Mouse (Mus musculus): Measurements from ENCODE around the gene Pgs1. TPM values are rescaled to one million over a fixed set of nuclear protein-coding genes. Genes with fewer than 3 reads are reported as not detected.
A peak's percentile ranks its signal among the peaks of the same experiment; 100 is the strongest.

Gene Pgs1
- polyA plus RNA-seq, 1 experiment = 35.6 TPM

DNA sequence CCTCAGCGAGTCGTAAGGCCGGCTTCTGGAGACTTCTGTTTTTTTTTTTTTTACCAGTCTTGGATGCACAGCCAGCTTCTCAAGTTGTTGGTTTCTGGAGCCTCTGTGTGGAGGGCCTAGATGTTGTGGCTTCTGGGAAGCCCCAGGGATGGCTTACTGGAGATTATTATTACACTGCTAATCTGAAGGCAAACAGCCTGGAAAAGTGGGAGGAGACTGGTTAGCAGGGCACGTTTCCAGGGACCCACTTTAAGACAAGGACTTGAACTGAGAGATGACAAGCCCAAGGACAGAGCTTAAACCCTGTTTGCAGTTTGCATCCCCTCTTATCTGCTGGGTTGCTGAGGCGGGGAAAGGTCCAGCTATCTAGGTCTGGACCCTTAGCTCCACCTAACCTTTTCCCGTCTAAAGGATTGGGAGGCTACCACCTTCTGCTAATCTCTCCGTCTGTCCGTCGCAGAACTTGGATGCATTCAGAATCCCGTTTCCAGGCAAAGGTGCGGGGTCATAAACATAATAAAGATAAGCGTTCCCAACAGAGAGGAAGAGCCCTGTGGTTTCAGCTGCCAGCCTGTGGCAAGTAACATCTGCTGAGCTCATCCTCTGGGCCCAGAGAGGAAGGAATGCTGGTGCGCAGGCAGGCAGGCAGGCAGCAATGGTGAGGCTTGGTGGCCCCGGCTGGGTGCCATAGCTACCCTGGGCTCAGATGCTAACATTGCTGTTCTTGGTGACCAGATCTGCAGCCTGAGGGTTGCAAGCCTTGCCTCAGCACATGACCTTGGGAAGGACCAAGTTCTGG, 11.6 kb upstream of the Pgs1 start:
- H3K4me1 ChIP-seq (ENCODE audit: control insufficient read depth, insufficient read depth, insufficient read length) = peaks cover 18% of the 10 kb centered on the region
- DNase-seq (ENCODE audit: low read depth in 1 of 2, low spot score in 2 of 2) = no peak
- no peak overlapping the region; the same call in 1 of the 2 replicates for H3K27ac ChIP-seq (ENCODE audit: insufficient read depth, low read length)
- WGBS = 28% methylated on average over 14 of the region's 14 CpGs
- H3K27me3 ChIP-seq (ENCODE audit: control insufficient read depth, insufficient read depth, low read length) = no peaks in the 10 kb centered on the region
- TF ChIP-seq POLR2A (IDR thresholded peaks at IDR 0.05; ENCODE audit: low read depth, low read length) = no peak
- TF ChIP-seq CTCF (IDR thresholded peaks at IDR 0.05; ENCODE audit: extremely low read depth, insufficient read depth, insufficient read length, insufficient replicate concordance) = no peak
- H3K4me3 ChIP-seq (ENCODE audit: extremely low read depth, insufficient read depth, insufficient read length) = no peak overlapping the region
- H3K36me3 ChIP-seq (ENCODE audit: control insufficient read depth, insufficient read depth, low read length) = no peaks in the 10 kb centered on the region

DNA sequence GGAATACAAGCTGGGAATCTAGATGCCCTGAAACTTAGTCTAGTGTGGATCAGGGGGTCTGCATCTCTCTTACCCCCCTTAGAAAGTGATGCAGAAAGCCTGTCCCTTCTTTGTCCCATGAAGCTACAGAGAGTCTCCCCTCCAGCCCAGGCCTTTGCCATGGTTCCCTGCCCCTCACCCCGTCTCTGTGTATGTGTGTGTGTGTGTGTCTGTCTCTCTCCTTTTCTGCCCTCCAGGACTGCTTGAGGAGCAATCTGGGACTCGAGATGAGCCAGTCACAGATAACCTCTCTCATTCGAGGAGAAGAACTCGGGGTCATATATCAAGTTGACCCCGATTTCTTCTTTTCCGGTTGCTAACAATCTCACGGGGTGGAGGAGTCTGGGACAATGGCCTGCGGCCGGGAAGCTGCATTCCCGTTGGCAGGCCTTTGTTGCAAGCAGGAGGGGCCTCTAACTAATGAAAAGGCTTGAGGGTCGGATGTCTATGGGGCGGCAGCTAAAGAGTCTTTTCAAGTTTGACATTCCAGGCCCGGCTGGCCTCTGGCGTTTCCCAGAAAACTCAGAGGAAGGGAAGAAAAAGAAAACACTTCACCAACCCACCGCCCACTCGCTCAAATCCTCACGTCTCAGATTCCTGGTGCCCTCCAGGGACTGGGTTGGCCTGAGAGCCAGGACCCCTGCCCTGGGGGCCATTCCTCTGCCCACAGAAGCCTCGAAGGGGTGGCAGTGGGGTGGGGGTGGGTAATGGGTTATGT, 10.7 kb upstream of the Pgs1 start:
- WGBS = 68% methylated on average over 18 of the region's 18 CpGs
- H3K27me3 ChIP-seq (ENCODE audit: control insufficient read depth, insufficient read depth, low read length) = no peaks in the 10 kb centered on the region
- H3K27ac ChIP-seq (ENCODE audit: insufficient read depth, low read length) = no peak overlapping the region

DNA sequence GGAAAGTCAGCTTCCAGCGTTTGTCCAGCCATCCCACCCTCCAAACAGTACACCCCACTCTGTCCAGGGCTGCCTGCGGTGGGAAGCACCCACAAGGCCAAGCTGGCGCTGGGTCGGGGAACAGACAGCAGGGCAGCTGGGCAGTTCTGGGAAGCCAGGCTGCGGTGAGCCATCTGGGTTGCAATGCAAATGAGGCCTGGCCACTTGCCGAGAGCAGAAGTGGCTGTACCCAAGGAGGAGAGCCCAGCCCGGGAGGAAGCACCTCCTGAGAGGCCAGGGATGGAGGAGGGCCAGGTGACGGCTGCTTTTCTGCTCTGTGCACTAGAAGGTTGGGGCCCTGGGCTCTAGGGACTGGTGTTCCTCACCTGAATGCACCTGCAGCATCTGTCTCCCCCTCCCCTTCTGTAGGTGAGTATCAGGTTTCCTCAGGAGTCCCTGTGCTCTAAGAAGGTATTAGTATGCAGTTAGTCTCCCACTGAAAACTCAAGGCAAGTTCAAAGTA, 10.0 kb upstream of the Pgs1 start:
- WGBS = 7% methylated on average over 8 of the region's 8 CpGs
- peaks cover 16% of the 10 kb centered on the region for H3K4me1 ChIP-seq (ENCODE audit: control insufficient read depth, insufficient read depth, insufficient read length)

More for the DNA sequence above, 10.7 kb upstream of the Pgs1 start:
- TF ChIP-seq POLR2A (IDR thresholded peaks at IDR 0.05; ENCODE audit: low read depth, low read length) (no peak), CTCF (IDR thresholded peaks at IDR 0.05; ENCODE audit: extremely low read depth, insufficient read depth, insufficient read length, insufficient replicate concordance) (no peak)
- peaks cover 16% of the 10 kb centered on the region for H3K4me1 ChIP-seq (ENCODE audit: control insufficient read depth, insufficient read depth, insufficient read length)
- H3K36me3 ChIP-seq (ENCODE audit: control insufficient read depth, insufficient read depth, low read length) = no peaks in the 10 kb centered on the region
- H3K4me3 ChIP-seq (ENCODE audit: extremely low read depth, insufficient read depth, insufficient read length) = no peak overlapping the region
- DNase-seq (ENCODE audit: low read depth in 1 of 2, low spot score in 2 of 2) = no peak

DNA sequence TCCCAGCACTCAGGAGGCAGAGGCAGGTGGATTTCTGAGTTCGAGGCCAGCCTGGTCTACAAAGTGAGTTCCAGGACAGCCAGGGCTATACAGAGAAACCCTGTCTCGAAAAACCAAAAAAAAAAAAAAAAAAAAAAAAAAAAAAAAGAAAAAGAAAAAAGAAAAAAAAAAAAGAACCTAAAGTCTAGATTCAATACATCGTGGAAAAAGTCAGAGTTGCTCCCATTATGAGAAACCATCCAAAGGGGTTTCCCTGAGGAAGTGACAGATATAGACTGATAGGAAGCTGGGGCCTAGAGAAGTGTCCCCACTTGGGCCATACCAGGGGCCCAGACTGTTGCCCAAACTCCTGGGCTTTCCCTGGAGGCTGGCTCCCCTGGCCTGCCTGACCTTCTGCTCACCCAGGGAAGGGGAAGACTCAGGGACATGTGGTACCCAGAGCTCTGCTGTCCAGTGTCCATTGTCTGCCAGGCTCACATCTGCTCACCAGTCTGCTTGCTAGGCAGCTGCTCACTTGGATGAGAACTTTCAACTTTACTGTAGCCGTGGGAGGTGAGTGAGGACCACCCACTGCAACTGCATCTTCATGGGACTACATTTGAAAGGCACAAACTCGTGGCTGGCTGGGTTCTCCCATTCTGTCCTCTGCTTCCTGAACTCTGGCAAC, 8.3 kb upstream of the Pgs1 start:
- Histone ChIP-seq H3K4me1 (ENCODE audit: control insufficient read depth, insufficient read depth, insufficient read length) (peaks cover 16% of the 10 kb centered on the region), H3K27me3 (ENCODE audit: control insufficient read depth, insufficient read depth, low read length) (no peaks in the 10 kb centered on the region), H3K4me3 (ENCODE audit: extremely low read depth, insufficient read depth, insufficient read length) (no peak overlapping the region), H3K27ac (ENCODE audit: insufficient read depth, low read length) (no peak overlapping the region), H3K36me3 (ENCODE audit: control insufficient read depth, insufficient read depth, low read length) (no peaks in the 10 kb centered on the region)
- WGBS = 72% methylated on average over 4 of the region's 5 CpGs
- no peak for DNase-seq (ENCODE audit: low read depth in 1 of 2, low spot score in 2 of 2)
- TF ChIP-seq CTCF (IDR thresholded peaks at IDR 0.05; ENCODE audit: extremely low read depth, insufficient read depth, insufficient read length, insufficient replicate concordance) = no peak
- TF ChIP-seq POLR2A (IDR thresholded peaks at IDR 0.05; ENCODE audit: low read depth, low read length) = no peak

More for the DNA sequence above, 10.0 kb upstream of the Pgs1 start:
- Histone ChIP-seq H3K4me3 (ENCODE audit: extremely low read depth, insufficient read depth, insufficient read length) (no peak overlapping the region), H3K36me3 (ENCODE audit: control insufficient read depth, insufficient read depth, low read length) (no peaks in the 10 kb centered on the region), H3K27me3 (ENCODE audit: control insufficient read depth, insufficient read depth, low read length) (no peaks in the 10 kb centered on the region), H3K27ac (ENCODE audit: insufficient read depth, low read length) (no peak overlapping the region)
- TF ChIP-seq POLR2A (IDR thresholded peaks at IDR 0.05; ENCODE audit: low read depth, low read length) = no peak
- TF ChIP-seq CTCF (IDR thresholded peaks at IDR 0.05; ENCODE audit: extremely low read depth, insufficient read depth, insufficient read length, insufficient replicate concordance) = no peak
- DNase-seq (ENCODE audit: low read depth in 1 of 2, low spot score in 2 of 2) = peak in 1 of 2 experiments; percentile 55

DNA sequence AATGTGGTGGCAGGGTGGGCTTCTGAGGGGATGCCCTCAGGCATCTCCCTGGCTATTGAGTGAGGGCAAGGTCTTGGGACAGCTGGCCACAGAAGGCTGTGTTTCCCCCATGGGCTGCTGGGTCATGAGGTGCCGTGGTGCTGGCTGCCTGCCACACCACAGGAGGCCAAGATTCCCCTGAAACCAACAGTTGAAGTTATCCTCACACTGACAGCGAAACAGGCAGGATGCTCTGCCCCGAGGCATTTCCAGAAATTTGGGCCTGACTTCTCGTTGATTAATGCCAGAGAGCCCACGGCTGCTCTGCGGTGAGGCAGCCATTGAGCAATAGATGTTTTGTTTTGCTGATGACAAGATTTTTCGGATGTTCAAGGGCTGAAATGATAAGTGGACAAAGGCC, 6.7 kb upstream of the Pgs1 start:
- Histone ChIP-seq H3K27ac (ENCODE audit: insufficient read depth, low read length) (no peak overlapping the region), H3K36me3 (ENCODE audit: control insufficient read depth, insufficient read depth, low read length) (no peaks in the 10 kb centered on the region), H3K4me3 (ENCODE audit: extremely low read depth, insufficient read depth, insufficient read length) (no peak overlapping the region), H3K27me3 (ENCODE audit: control insufficient read depth, insufficient read depth, low read length) (no peaks in the 10 kb centered on the region), H3K4me1 (ENCODE audit: control insufficient read depth, insufficient read depth, insufficient read length) (peaks cover 16% of the 10 kb centered on the region)
- no peak for TF ChIP-seq POLR2A (IDR thresholded peaks at IDR 0.05; ENCODE audit: low read depth, low read length)
- no peak for TF ChIP-seq CTCF (IDR thresholded peaks at IDR 0.05; ENCODE audit: extremely low read depth, insufficient read depth, insufficient read length, insufficient replicate concordance)
- 35% methylated on average over 7 of the region's 7 CpGs for WGBS
- no peak for DNase-seq (ENCODE audit: low read depth in 1 of 2, low spot score in 2 of 2)

DNA sequence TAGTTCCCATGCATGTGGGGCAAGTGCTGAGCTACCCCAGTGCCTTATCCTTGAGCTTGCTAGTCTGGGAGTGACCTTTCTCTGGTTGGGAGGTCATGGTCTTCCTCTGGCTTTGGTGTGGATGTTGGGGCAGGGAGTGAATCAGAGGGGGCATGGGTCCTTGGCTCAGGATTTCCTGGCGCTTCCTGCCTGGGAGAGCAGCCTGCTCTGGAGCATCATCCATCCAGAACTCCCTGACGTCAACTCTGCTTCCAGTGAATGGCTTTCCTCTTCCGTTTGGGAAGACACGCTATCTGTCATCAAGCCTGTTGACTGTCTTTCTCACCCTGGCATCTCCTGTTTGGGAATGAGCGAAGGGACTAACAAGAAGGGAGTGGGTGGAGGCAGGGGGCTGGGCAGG, 3.7 kb upstream of the Pgs1 start:
- Histone ChIP-seq H3K27me3 (ENCODE audit: control insufficient read depth, insufficient read depth, low read length) (no peaks in the 10 kb centered on the region), H3K4me3 (ENCODE audit: extremely low read depth, insufficient read depth, insufficient read length) (no peak overlapping the region), H3K27ac (ENCODE audit: insufficient read depth, low read length) (no peak overlapping the region; the same call in 1 of the 2 replicates), H3K4me1 (ENCODE audit: control insufficient read depth, insufficient read depth, insufficient read length) (no peaks in the 10 kb centered on the region), H3K36me3 (ENCODE audit: control insufficient read depth, insufficient read depth, low read length) (no peaks in the 10 kb centered on the region)
- WGBS = 91% methylated on average over 5 of the region's 5 CpGs
- DNase-seq (ENCODE audit: low read depth in 1 of 2, low spot score in 2 of 2) = no peak
- TF ChIP-seq POLR2A (IDR thresholded peaks at IDR 0.05; ENCODE audit: low read depth, low read length) = no peak

All from spleen, adult 2 months (tissue).